Mouse (Mus musculus) liver, embryonic 16.5 days (tissue): ENCODE measurements around the gene Zfp365. TPM values are rescaled to one million over a fixed set of nuclear protein-coding genes. Genes with fewer than 3 reads are reported as not detected.

Source experiments
- ATAC-seq: fragments of 200-750 bp; cut with Nextera tagmentation; 2 replicates; pipeline ENCODE4 v1.8.0; 2017; ENCODE audit warnings: low read depth, mild to moderate bottlenecking, moderate number of reproducible peaks, moderate library complexity
- H3K27ac ChIP-seq: fragments of 300-500 bp; sonication (generic); 2 replicates; pipeline ENCODE4 v1.5.1; 2014; ENCODE audit warnings: mild to moderate bottlenecking, low read length
- H3K27me3 ChIP-seq: fragments of 300-500 bp; sonication (generic); 2 replicates; pipeline ENCODE4 v1.6.1; 2014; ENCODE audit warnings: low read depth, low read length, mixed read lengths; ENCODE audit not compliant: control insufficient read depth, insufficient read depth
- H3K36me3 ChIP-seq: fragments of 300-500 bp; sonication (generic); 2 replicates; pipeline ENCODE4 v1.6.1; 2014; ENCODE audit warnings: mild to moderate bottlenecking; ENCODE audit not compliant: control insufficient read depth, insufficient read depth
- H3K4me1 ChIP-seq: fragments of 300-500 bp; sonication (generic); 2 replicates; pipeline ENCODE4 v1.6.1; 2014; ENCODE audit warnings: low read depth, low read length, mixed read lengths; ENCODE audit not compliant: control insufficient read depth
- H3K4me2 ChIP-seq: fragments of 300-500 bp; sonication (generic); 2 replicates; pipeline ENCODE4 v1.6.1; 2014; ENCODE audit warnings: low read depth, low read length, mixed read lengths
- H3K4me3 ChIP-seq: fragments of 300-500 bp; sonication (generic); 2 replicates; pipeline ENCODE4 v1.5.1; 2014; ENCODE audit warnings: low read depth, mild to moderate bottlenecking, low read length
- H3K9ac ChIP-seq: fragments of 300-500 bp; sonication (generic); 2 replicates; pipeline ENCODE4 v1.6.1; 2014; ENCODE audit warnings: low read depth, low read length
- H3K9me3 ChIP-seq: fragments of 300-500 bp; sonication (generic); replicated peaks from 2 replicates; pipeline ENCODE4 v1.6.1; 2016; ENCODE audit warnings: low read length; ENCODE audit not compliant: control insufficient read depth
- WGBS: fragments of 180-500 bp; shearing (Covaris S2); extraction: QIAGEN DNeasy Blood & Tissue Kit; methylation state at CpG from one replicate; pipeline ENCODE4 v1.1.7; 2014; ENCODE audit not compliant: insufficient replicate concordance; 5-methylcytosine and 5-hydroxymethylcytosine counted together
- polyA plus RNA-seq: library from polyadenylated mRNA; unstranded; fragments of >200 nt; fragmentation: Nextera tagmentation; extraction: Ambion mirVana; gene quantifications from 2 replicates; pipeline ENCODE4 v1.2.1, GENCODE M21; 2015

Zfp365 gene
- polyA plus RNA-seq, 1 experiment from 2014 or later = not detected

DNA sequence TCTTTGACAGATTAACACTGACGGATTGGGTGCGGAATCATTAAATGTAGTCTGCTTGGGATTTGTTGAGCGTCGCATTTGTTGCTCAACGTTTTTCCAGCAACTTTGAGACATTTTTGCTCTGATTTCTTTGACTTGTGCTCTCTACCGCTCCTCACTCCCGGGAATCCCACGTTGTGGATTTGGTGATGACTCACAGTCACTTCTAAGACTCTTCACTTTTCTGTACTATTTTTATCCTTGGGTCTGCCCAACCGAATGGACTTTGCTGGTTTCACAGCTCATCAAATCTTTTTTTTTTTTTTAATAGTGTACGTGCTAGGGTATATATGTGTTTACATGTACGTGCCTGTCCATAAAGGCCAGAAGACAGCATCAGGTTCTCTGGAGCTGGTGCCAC lies 20.3 kb upstream of the Zfp365 start:
- no peaks in the 10 kb centered on the region for H3K36me3 ChIP-seq
- no peaks in the 10 kb centered on the region for H3K27me3 ChIP-seq
- H3K4me1 ChIP-seq = no peaks in the 10 kb centered on the region
- 78% methylated on average over 11 of the region's 11 CpGs for WGBS
- H3K9me3 ChIP-seq = no peaks in the 10 kb centered on the region
- H3K4me3 ChIP-seq = no peak overlapping the region
- H3K27ac ChIP-seq = no peak overlapping the region
- no peak overlapping the region for H3K9ac ChIP-seq
- H3K4me2 ChIP-seq = no peak overlapping the region
- no peak for ATAC-seq

DNA sequence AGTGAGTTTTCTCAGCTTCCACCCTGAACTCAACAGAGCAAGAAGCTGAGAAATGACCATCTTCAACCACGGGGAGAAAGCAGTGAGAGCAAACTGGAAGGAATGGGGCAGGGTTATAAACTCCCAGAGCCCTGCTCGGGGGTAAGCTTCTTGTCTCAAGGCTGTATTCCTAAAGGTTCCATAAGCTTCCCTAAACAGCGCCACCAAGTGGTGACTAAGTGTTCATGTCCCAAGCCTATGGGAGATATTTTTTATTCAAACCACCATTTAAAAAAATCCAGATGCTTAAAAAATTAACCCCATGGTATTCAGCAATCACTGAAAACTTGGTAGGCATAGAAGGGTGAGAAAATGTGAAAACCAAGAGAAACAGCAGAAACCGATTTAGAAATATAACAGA lies 18.9 kb upstream of the Zfp365 start:
- Histone ChIP-seq H3K36me3 (no peaks in the 10 kb centered on the region), H3K9ac (no peak overlapping the region), H3K4me3 (no peak overlapping the region), H3K4me1 (no peaks in the 10 kb centered on the region), H3K27ac (no peak overlapping the region), H3K4me2 (no peak overlapping the region), H3K27me3 (no peaks in the 10 kb centered on the region), H3K9me3 (no peaks in the 10 kb centered on the region)
- no peak for ATAC-seq
- WGBS = 60% methylated on average over 4 of the region's 4 CpGs

DNA sequence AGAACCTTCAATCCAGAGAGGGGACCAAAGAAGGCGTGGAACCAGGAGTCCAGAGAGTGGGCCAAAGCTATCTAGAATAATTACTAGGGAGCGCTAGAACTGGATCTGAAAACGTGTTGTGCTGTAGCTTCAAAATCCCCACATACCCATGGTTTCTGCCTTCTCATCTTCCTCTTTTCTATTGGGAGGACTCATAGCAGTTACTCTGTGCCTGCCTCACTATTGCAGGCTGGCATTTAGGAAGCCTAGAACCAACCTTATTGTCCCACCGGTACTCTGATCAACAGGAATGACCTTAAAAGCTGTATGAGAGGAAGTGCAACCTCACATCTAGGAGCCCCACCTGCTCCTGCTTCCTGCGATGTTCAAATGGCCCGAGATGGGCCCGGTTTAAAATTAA lies 16.1 kb upstream of the Zfp365 start:
- H3K36me3 ChIP-seq = no peaks in the 10 kb centered on the region
- no peaks in the 10 kb centered on the region for H3K4me1 ChIP-seq
- no peak overlapping the region for H3K4me2 ChIP-seq
- ATAC-seq = no peak
- no peaks in the 10 kb centered on the region for H3K27me3 ChIP-seq
- no peak overlapping the region for H3K9ac ChIP-seq
- WGBS = 51% methylated on average over 7 of the region's 7 CpGs
- no peaks in the 10 kb centered on the region for H3K9me3 ChIP-seq
- H3K4me3 ChIP-seq = no peak overlapping the region
- no peak overlapping the region for H3K27ac ChIP-seq

DNA sequence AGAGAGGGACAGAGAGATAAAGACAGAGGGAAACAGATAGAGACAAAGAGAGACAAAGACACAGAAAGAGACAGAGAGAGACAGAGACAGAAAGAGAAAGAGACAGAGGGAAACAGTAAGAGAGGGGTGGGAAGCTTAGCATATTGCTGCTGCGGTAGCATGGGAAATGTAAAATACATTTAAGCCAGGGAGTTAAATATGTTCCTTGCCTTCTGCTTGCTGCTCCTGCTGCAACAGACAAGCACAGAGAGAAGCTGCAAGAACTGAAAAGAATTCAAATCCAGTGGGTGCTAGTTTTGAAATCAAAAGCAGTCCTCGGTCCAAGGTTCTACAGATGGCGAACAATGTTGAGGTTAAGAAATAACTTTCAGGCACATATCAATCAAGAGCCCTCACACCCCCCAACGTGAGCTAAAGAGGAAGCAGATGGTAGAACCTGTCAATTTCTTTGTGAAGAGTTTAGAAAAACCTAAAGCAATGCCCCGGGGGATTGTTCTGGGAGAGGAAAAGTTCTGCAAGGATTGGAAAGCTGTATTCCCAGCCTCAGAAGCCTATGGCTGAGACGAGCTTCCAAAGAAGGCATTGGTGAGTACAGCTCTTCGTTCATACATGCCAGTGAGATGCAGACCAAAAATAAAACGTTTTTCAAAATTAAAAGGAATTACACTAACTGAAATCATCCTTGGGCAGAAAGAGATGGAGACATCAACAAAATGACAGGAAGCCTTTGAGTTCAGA lies 15.4 kb upstream of the Zfp365 start:
- 43% methylated on average over 8 of the region's 8 CpGs for WGBS
- Histone ChIP-seq H3K4me1 (no peaks in the 10 kb centered on the region), H3K27ac (no peak overlapping the region), H3K36me3 (no peaks in the 10 kb centered on the region), H3K9me3 (no peaks in the 10 kb centered on the region), H3K4me3 (no peak overlapping the region), H3K9ac (no peak overlapping the region), H3K4me2 (no peak overlapping the region), H3K27me3 (no peaks in the 10 kb centered on the region)
- ATAC-seq = no peak

DNA sequence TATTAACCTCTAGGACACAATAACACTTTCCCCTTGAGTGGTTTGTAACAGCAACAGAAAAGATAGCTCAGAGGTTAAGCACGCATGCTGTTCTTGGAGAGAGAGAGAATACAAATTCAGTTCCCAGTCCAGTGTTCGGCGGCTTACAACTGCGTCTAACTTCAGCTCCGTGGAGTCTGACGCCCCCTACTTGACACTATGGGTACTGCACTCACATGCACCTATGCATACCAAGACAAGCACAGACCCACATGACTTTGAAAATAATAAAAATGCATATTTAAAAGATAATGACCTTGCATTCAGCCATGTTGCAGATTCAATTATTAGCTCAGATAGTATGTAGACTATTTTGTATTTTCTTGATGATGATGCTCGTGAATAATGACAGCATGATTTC lies 11.6 kb upstream of the Zfp365 start:
- Histone ChIP-seq H3K9me3 (no peaks in the 10 kb centered on the region), H3K36me3 (no peaks in the 10 kb centered on the region), H3K27me3 (no peaks in the 10 kb centered on the region), H3K27ac (no peak overlapping the region), H3K4me3 (no peak overlapping the region), H3K4me1 (no peaks in the 10 kb centered on the region), H3K4me2 (no peak overlapping the region), H3K9ac (no peak overlapping the region)
- WGBS = 40% methylated on average over 7 of the region's 7 CpGs
- ATAC-seq = no peak

DNA sequence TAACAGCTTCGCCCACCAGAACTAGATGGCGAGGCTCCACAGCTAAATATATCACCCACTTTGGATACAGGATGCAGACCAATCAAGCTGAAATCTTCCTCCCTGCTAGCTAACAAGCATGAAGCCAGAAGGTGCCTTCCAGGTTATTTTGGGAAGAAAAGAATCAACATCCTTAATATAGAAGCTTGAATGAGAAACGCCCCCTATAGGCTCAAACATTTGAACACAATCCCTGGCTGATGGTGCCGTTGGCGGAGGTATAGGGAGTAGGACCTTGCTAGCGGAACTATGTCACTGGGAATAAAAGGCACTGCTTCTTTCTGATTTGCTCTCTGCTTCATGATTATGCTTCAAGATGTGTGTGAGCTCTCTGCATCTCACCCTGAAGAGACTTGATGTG lies 9.3 kb upstream of the Zfp365 start:
- H3K9ac ChIP-seq = no peak overlapping the region

DNA sequence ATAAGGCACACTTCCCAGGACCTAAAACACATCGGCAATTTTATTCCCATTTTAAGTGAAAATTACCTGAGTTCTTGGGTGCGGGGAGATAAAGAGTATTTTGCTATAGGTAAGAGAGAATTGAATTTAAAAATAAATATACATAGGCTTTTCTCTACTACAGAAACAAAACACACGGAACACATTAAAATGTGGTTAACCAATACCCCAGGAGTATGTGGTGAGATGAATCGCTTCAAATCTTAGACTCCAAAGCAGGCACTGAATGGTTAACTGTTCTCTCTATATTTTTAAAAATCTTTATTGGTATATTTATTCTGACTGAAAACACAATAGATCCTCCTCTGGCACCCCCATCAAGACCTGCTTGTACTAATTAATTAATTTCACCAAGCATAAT lies 7.2 kb upstream of the Zfp365 start:
- Histone ChIP-seq H3K4me2 (no peak overlapping the region), H3K27ac (no peak overlapping the region), H3K27me3 (no peaks in the 10 kb centered on the region), H3K36me3 (no peaks in the 10 kb centered on the region), H3K9ac (no peak overlapping the region), H3K4me1 (no peaks in the 10 kb centered on the region), H3K4me3 (no peak overlapping the region), H3K9me3 (no peaks in the 10 kb centered on the region)
- ATAC-seq = no peak
- 75% methylated on average over 4 of the region's 4 CpGs for WGBS

More for the DNA sequence above, 9.3 kb upstream of the Zfp365 start:
- H3K4me2 ChIP-seq = no peak overlapping the region
- no peaks in the 10 kb centered on the region for H3K36me3 ChIP-seq
- no peaks in the 10 kb centered on the region for H3K4me1 ChIP-seq
- H3K4me3 ChIP-seq = no peak overlapping the region
- H3K27ac ChIP-seq = no peak overlapping the region
- ATAC-seq = no peak
- H3K9me3 ChIP-seq = no peaks in the 10 kb centered on the region
- no peaks in the 10 kb centered on the region for H3K27me3 ChIP-seq
- WGBS = 72% methylated on average over 6 of the region's 6 CpGs

DNA sequence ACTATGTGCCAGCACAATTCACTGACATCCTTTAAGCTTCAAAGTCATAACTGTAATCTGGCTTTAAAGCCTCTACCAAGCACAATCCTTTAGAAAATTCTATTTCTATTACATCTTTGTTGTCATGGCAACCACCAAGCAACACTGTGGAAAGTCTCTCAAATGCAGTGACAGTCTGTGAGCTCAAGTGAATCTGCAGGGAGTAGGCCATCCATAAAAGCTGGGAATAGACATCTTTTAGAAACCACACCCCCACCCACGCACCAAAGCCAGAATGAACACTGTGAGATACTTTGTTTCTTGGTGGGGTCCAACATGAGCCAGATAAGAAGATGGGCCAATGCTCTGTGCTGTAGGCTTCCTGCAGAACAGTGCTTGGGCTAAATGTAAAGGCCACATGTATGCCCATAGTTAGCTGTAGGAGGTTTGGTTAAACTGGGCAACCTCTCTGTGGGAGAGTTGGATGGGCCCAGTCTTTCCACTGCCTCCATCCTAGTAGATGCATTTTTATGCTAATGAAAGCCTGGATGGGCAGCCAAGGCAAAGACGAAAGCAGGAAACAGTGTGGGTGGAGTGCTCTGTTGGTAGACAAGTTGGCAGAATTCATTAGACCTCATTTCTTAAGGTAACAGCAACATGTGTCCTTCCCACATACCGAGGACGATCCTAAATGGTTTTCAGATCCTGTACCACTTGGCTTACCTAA lies 5.9 kb upstream of the Zfp365 start:
- H3K36me3 ChIP-seq = no peaks in the 10 kb centered on the region
- H3K4me3 ChIP-seq = no peak overlapping the region
- no peaks in the 10 kb centered on the region for H3K27me3 ChIP-seq
- H3K4me2 ChIP-seq = no peak overlapping the region
- ATAC-seq = no peak
- H3K9me3 ChIP-seq = no peaks in the 10 kb centered on the region
- 57% methylated on average over 4 of the region's 4 CpGs for WGBS
- no peaks in the 10 kb centered on the region for H3K4me1 ChIP-seq
- H3K9ac ChIP-seq = no peak overlapping the region
- no peak overlapping the region for H3K27ac ChIP-seq

DNA sequence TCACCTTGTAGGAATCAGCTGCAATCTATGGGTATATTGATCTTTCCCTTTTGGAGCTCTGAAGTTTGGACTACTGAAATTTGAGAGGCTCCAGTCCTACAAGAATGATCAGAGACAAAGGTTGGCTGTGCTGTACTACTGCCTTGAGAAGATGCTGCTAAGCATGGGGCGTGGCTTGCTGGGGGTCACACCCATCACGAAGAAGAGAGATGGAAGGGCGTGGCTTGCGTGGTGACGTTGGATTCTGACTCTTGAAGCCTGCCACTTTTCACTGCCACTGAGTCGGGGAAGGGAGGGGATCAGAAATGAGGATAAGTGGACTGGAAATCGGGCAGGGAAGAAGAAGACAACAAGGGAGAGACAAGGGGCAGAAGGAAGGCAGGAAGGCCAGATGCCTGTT lies 4.9 kb upstream of the Zfp365 start:
- WGBS = 42% methylated on average over 7 of the region's 7 CpGs
- H3K4me3 ChIP-seq = no peak overlapping the region
- ATAC-seq = no peak
- no peaks in the 10 kb centered on the region for H3K9me3 ChIP-seq
- peaks cover 2% of the 10 kb centered on the region; the same call in 1 of the 2 replicates for H3K27me3 ChIP-seq
- no peak overlapping the region for H3K9ac ChIP-seq
- H3K4me1 ChIP-seq = no peaks in the 10 kb centered on the region
- H3K36me3 ChIP-seq = no peaks in the 10 kb centered on the region
- H3K4me2 ChIP-seq = no peak overlapping the region
- no peak overlapping the region for H3K27ac ChIP-seq
